In the genomic region with DNA sequence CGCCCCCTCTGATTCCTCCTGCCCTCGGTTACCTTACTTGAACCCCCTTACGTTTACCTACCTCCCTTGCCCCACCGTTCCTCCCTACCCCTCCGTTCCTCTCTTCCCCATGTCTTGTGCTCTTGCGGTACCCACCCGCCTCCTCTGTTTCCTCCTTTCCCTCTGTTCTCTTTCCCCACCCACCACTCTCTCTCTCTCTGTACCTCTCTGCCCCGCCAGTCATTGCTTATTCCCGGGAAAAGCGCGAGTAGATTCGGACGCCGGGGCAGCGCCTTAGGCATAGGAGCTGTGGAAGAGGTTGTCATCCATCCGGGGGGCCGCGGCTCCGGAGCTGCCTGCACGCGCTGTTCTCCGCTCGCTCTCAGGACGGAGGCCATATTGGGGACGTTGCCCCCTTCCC, we compare ENCODE assay signal across 9 mouse cellular contexts. TPM values are rescaled to one million over a fixed set of nuclear protein-coding genes. Genes with fewer than 3 reads are reported as not detected.
A peak's percentile ranks its signal among the peaks of the same experiment; 100 is the strongest.
DNase-seq lines count a peak whose midpoint lies in the region; ATAC-seq and TF ChIP-seq lines count a peak whose summit lies in the region.
"Had no signal": no experiment of that assay in that cellular context is flagged by ENCODE, and none has a peak within 500 bp of the region (broad histone marks: within the 10 kb centered on the region; RNA-seq: fewer than 3 reads in every experiment).

No protein-coding gene starts in this region.

- peaks cover 18% of the 10 kb centered on the region for H3K27me3 ChIP-seq in kidney, embryonic 14.5 days (ENCODE audit: control insufficient read depth, insufficient read depth, low read length)
- H3K27me3 ChIP-seq in kidney, adult 2 months (replicated peaks; ENCODE audit: control insufficient read depth, insufficient read depth, low read length): no peaks in the 10 kb centered on the region
- peaks cover 65% of the 10 kb centered on the region for H3K27me3 ChIP-seq in heart, postnatal 0 days (ENCODE audit: control insufficient read depth, insufficient read depth, low read length)
- H3K27me3 ChIP-seq in liver, embryonic 16.5 days (ENCODE audit: control insufficient read depth, insufficient read depth, low read depth, low read length): peaks cover 34% of the 10 kb centered on the region

- no peak overlapping the region for H3K27ac ChIP-seq in kidney, embryonic 14.5 days (ENCODE audit: low read depth, low read length)
- H3K27ac ChIP-seq in kidney, adult 2 months (ENCODE audit: insufficient read depth, low read depth, low read length): no peak overlapping the region
- no peak overlapping the region for H3K27ac ChIP-seq in heart, postnatal 0 days (ENCODE audit: low read depth)
- no peak overlapping the region for H3K27ac ChIP-seq in liver, embryonic 16.5 days (ENCODE audit: low read length)

- H3K9ac ChIP-seq in kidney, embryonic 14.5 days (ENCODE audit: low read depth, low read length): no peak overlapping the region
- no peak overlapping the region for H3K9ac ChIP-seq in heart, postnatal 0 days (replicated peaks; ENCODE audit: low read depth, low read length)
- H3K9ac ChIP-seq in liver, embryonic 16.5 days (ENCODE audit: low read depth, low read length): no peak overlapping the region

- peak overlapping the region; percentile 24 for H3K4me2 ChIP-seq in kidney, embryonic 14.5 days (replicated peaks; ENCODE audit: low read depth, low read length)
- H3K4me2 ChIP-seq in heart, postnatal 0 days (ENCODE audit: low read depth, low read length): peak overlapping the region; percentile 50
- peak overlapping the region; percentile 32 for H3K4me2 ChIP-seq in liver, embryonic 16.5 days (ENCODE audit: low read depth, low read length)

- no peak for DNase-seq in kidney, adult 2 months
- DNase-seq in brain, adult 2 months (ENCODE audit: low read depth, low spot score): peak; percentile 57
- no peak for DNase-seq in heart, postnatal 0 days (ENCODE audit: low spot score)
- DNase-seq in ovary, postnatal 36 days (ENCODE audit: low spot score): no peak
- no peak for DNase-seq in thymus, postnatal 14 days
- no peak for DNase-seq in thymus, postnatal 10 days (ENCODE audit: low spot score in 2 of 2)

- no peaks in the 10 kb centered on the region for H3K9me3 ChIP-seq in kidney, embryonic 14.5 days (ENCODE audit: control insufficient read depth, low read length)
- no peaks in the 10 kb centered on the region for H3K9me3 ChIP-seq in heart, postnatal 0 days (replicated peaks; ENCODE audit: control insufficient read depth, low read length)
- H3K9me3 ChIP-seq in liver, embryonic 16.5 days (replicated peaks; ENCODE audit: control insufficient read depth, low read length): no peaks in the 10 kb centered on the region

- TF ChIP-seq CTCF in kidney, adult 2 months (conservative IDR thresholded peaks at IDR 0.05; ENCODE audit: insufficient read depth, insufficient read length, low read depth, low read length): no peak
- no peak for TF ChIP-seq CTCF in heart, postnatal 0 days (IDR thresholded peaks at IDR 0.05; ENCODE audit: low read depth)

- no peak overlapping the region; the same call in 1 of the 2 replicates for H3K4me3 ChIP-seq in kidney, embryonic 14.5 days (ENCODE audit: low read length)
- H3K4me3 ChIP-seq in kidney, adult 2 months (ENCODE audit: insufficient read depth, low read depth, low read length): no peak overlapping the region; the same call in 1 of the 2 replicates
- peak overlapping the region; percentile 16 for H3K4me3 ChIP-seq in heart, postnatal 0 days (ENCODE audit: low read depth, low read length)
- no peak overlapping the region for H3K4me3 ChIP-seq in liver, embryonic 16.5 days (ENCODE audit: low read depth, low read length)
- H3K4me3 ChIP-seq: myocyte had no signal

- H3K4me1 ChIP-seq in kidney, embryonic 14.5 days (ENCODE audit: control insufficient read depth, insufficient read depth, low read length): peaks cover 16% of the 10 kb centered on the region
- peaks cover 4% of the 10 kb centered on the region; the same call in 1 of the 2 replicates for H3K4me1 ChIP-seq in kidney, adult 2 months (ENCODE audit: control insufficient read depth, insufficient read depth, low read length)
- H3K4me1 ChIP-seq in heart, postnatal 0 days (ENCODE audit: control insufficient read depth, insufficient read depth): no peaks in the 10 kb centered on the region
- peaks cover 11% of the 10 kb centered on the region for H3K4me1 ChIP-seq in liver, embryonic 16.5 days (ENCODE audit: control insufficient read depth, low read depth, low read length)

- no peak for TF ChIP-seq POLR2A in kidney, adult 2 months (IDR thresholded peaks at IDR 0.05; ENCODE audit: low read depth, low read length)

- 35% methylated on average over 25 of the region's 25 CpGs for WGBS in kidney, embryonic 14.5 days
- 46% methylated on average over 25 of the region's 25 CpGs for WGBS in kidney, adult 2 months
- 34% methylated on average over 25 of the region's 25 CpGs for WGBS in heart, postnatal 0 days
- WGBS in liver, embryonic 16.5 days (ENCODE audit: insufficient replicate concordance): 25% methylated on average over 25 of the region's 25 CpGs

- H3K36me3 ChIP-seq in kidney, embryonic 14.5 days (ENCODE audit: control insufficient read depth, insufficient read depth, low read length): no peaks in the 10 kb centered on the region
- H3K36me3 ChIP-seq in kidney, adult 2 months (ENCODE audit: control insufficient read depth, insufficient read depth, low read length): no peaks in the 10 kb centered on the region
- no peaks in the 10 kb centered on the region for H3K36me3 ChIP-seq in heart, postnatal 0 days (replicated peaks; ENCODE audit: control insufficient read depth, insufficient read depth, low read length)
- no peaks in the 10 kb centered on the region for H3K36me3 ChIP-seq in liver, embryonic 16.5 days (ENCODE audit: control insufficient read depth, insufficient read depth)

- no peak for ATAC-seq in kidney, embryonic 14.5 days (ENCODE audit: low FRiP score, low TSS enrichment)
- no peak for ATAC-seq in heart, postnatal 0 days (ENCODE audit: insufficient read depth, low read depth)
- no peak for ATAC-seq in liver, embryonic 16.5 days (ENCODE audit: low read depth)

- TF ChIP-seq EP300 in heart, postnatal 0 days (IDR thresholded peaks at IDR 0.05; ENCODE audit: low read depth): no peak

RNA-seq across cellular contexts. Expression of gene Rap1gap, which starts 59.0 kb away (rescaled TPM):
- 6.6 and 10.3 TPM in 2 replicates for polyA plus RNA-seq in kidney, embryonic 14.5 days (2014; fragmentation: Nextera tagmentation; extraction: Ambion mirVana)
- 213 and 248 TPM in 2 replicates for polyA plus RNA-seq in kidney, adult 2 months (2012; rRNA removed)
- 16.9 and 17.7 TPM in 2 replicates for total RNA-seq in heart, postnatal 0 days (2014; rRNA removed; ENCODE audit: low replicate concordance)
- 9.6 and 10.4 TPM in 2 replicates for polyA plus RNA-seq in heart, postnatal 0 days (2015; fragmentation: Nextera tagmentation; extraction: Ambion mirVana)
- polyA plus RNA-seq in liver, embryonic 16.5 days (2015; fragmentation: Nextera tagmentation; extraction: Ambion mirVana): 3.0 and 4.4 TPM in 2 replicates

Comparison
In these comparisons a context has a peak if more than half of its experiments do, and no peak if none do; other contexts are left out.
1. RNA of gene Rap1gap, which starts 59.0 kb away (polyA plus RNA-seq): 213 to 248 TPM in kidney, adult 2 months; 9.6 to 10.4 TPM in heart, postnatal 0 days, 6.6 to 10.3 TPM in kidney, embryonic 14.5 days and 3.0 to 4.4 TPM in liver, embryonic 16.5 days; every median in the first group is over 10 times any median in the second.
2. Peak in every context shown above with its lines, with median percentiles within 50 percentile points of each other: H3K4me2 ChIP-seq.